Mouse (Mus musculus) testis, adult 2 months (tissue): ENCODE data around the gene Abcb6.

ENCODE experiments used
- CTCF ChIP-seq: fragments of 200-500 bp; IDR thresholded peaks from 2 replicates; pipeline ENCODE4 v1.5.1; 2012; ENCODE audit warnings: low read depth, mild to moderate bottlenecking, inconsistent platforms, low read length, moderate library complexity; ENCODE audit not compliant: control insufficient read depth, insufficient read depth, insufficient replicate concordance
- POLR2A ChIP-seq: fragments of 200-500 bp; IDR thresholded peaks from 2 replicates; pipeline ENCODE4 v1.6.1; 2012; ENCODE audit warnings: low read depth, mild to moderate bottlenecking, inconsistent platforms, low read length, moderate library complexity; ENCODE audit not compliant: control insufficient read depth

GRCm38 (mm10) chr1:75133421-75134207, 46.6 kb downstream of the Abcb6 start, which contains the start of gene Slc23a3:
- no peak for TF ChIP-seq POLR2A
- TF ChIP-seq CTCF, result no peak
